Mouse (Mus musculus) kidney, embryonic 15.5 days (tissue): ENCODE measurements at regions not wholly inside any gene's neighbourhood (a gene's known extent, or its start where the extent isn't known, plus 50 kb on each side); places are given as distances from the start of the nearest gene placed in this dataset.

Source experiments
- ATAC-seq: fragments of 200-750 bp; cut with Nextera tagmentation; replicated peaks from 2 replicates; pipeline ENCODE4 v1.8.0; 2017; ENCODE audit warnings: moderate TSS enrichment; ENCODE audit not compliant: low FRiP score
- H3K27ac ChIP-seq: fragments of 300-500 bp; sonication (generic); 2 replicates; pipeline ENCODE4 v1.5.1; 2015; ENCODE audit warnings: mild to moderate bottlenecking, inconsistent platforms
- H3K27me3 ChIP-seq: fragments of 300-500 bp; sonication (generic); 2 replicates; pipeline ENCODE4 v1.6.1; 2015; ENCODE audit warnings: inconsistent platforms
- H3K36me3 ChIP-seq: fragments of 300-500 bp; sonication (generic); 2 replicates; pipeline ENCODE4 v1.6.1; 2015; ENCODE audit warnings: inconsistent platforms
- H3K4me1 ChIP-seq: fragments of 300-500 bp; sonication (generic); 2 replicates; pipeline ENCODE4 v1.6.1; 2015; ENCODE audit warnings: inconsistent platforms
- H3K4me2 ChIP-seq: fragments of 300-500 bp; sonication (generic); 2 replicates; pipeline ENCODE4 v1.6.1; 2015; ENCODE audit warnings: moderate library complexity, mild to moderate bottlenecking, inconsistent platforms
- H3K4me3 ChIP-seq: fragments of 300-500 bp; sonication (generic); replicated peaks from 2 replicates; pipeline ENCODE4 v1.5.1; 2015; ENCODE audit warnings: mild to moderate bottlenecking, inconsistent platforms
- H3K9ac ChIP-seq: fragments of 300-500 bp; sonication (generic); 2 replicates; pipeline ENCODE4 v1.6.1; 2015; ENCODE audit warnings: mild to moderate bottlenecking, inconsistent platforms
- H3K9me3 ChIP-seq: fragments of 300-500 bp; sonication (generic); replicated peaks from 2 replicates; pipeline ENCODE4 v1.6.1; 2016; ENCODE audit warnings: inconsistent platforms
- WGBS: fragments of 180-500 bp; shearing (Covaris S2); methylation state at CpG from one replicate; pipeline ENCODE4 v1.1.7; 2015; ENCODE audit warnings: mixed read lengths; 5-methylcytosine and 5-hydroxymethylcytosine counted together

DNA sequence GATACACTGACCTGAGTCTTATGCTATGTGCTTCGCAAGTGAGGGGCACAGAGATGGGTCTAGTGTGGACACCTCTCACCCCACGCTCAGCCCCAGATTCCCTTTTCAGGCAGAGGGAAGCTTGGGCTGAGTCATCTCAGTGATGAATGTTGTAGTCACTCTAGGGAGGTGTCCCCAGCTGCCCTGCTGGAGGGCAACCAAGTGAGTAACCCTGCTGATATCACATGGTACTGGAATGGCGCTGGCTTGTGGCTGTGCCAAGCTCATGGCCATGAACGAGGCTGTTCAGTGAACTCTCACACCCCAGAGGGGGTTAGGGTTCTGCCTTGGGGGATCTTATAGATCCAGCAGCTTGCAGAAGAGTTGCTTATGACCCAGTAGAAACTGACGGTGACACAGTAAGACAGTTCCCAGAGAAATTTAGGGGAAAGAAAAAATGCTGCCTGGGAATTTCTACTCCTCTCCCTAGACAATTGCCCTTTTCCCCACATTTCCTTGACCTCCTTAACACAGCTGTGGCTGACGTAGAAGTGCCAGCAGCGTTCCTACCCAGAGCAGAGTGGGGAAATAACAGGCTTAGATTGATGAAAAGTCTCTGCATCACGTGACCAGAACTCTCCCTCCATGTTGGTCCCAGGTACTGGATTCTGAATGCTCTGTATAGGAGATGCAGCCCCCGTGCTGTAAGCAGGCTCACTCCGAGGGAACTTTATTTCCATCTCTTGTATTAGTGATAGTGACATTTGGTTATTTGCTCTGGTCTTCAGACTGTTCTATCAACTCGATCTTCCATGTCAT, 107.6 kb upstream of the Dusp10 start:
- H3K9ac ChIP-seq, result no peak overlapping the region
- H3K27me3 ChIP-seq, result no peaks in the 10 kb centered on the region
- H3K27ac ChIP-seq, result no peak overlapping the region
- ATAC-seq, result no peak
- H3K4me3 ChIP-seq, result no peak overlapping the region
- no peaks in the 10 kb centered on the region for H3K4me1 ChIP-seq
- 79% methylated on average over 11 of the region's 11 CpGs for WGBS
- H3K9me3 ChIP-seq, result no peaks in the 10 kb centered on the region
- H3K4me2 ChIP-seq, result no peak overlapping the region
- no peaks in the 10 kb centered on the region for H3K36me3 ChIP-seq

DNA sequence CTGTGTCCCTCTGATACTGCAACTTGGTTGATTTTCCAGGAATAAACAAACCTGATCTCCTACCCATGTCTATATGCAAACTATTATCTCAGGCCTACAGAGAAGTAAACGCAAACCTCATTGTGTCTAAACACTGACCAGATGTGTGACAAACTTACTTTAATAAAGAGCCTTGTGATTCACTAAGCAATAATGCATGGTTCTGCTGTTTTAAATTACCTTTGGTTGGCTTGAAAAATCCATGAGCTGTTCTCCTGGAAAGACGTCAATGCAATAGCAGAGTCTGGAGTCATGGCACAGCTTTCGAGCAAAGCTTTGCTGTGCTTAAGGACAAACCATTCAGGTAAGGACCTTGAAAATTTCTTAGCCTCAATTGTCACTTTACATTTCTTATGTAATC, 95.4 kb upstream of the Dusp10 start:
- no peaks in the 10 kb centered on the region for H3K4me1 ChIP-seq
- no peak overlapping the region for H3K27ac ChIP-seq
- no peak overlapping the region for H3K4me3 ChIP-seq
- H3K27me3 ChIP-seq, result no peaks in the 10 kb centered on the region
- H3K36me3 ChIP-seq, result no peaks in the 10 kb centered on the region
- 92% methylated on average over 3 of the region's 3 CpGs for WGBS
- no peak overlapping the region for H3K4me2 ChIP-seq
- no peak overlapping the region for H3K9ac ChIP-seq
- ATAC-seq, result no peak
- H3K9me3 ChIP-seq, result no peaks in the 10 kb centered on the region

GRCm38 (mm10) chr1:183921262-183921661, 91.8 kb upstream of the Dusp10 start:
- WGBS, result 64% methylated on average over 2 of the region's 2 CpGs
- no peaks in the 10 kb centered on the region for H3K36me3 ChIP-seq
- no peak for ATAC-seq
- H3K27me3 ChIP-seq, result no peaks in the 10 kb centered on the region
- no peak overlapping the region for H3K4me2 ChIP-seq
- H3K4me3 ChIP-seq, result no peak overlapping the region
- no peaks in the 10 kb centered on the region for H3K9me3 ChIP-seq
- H3K9ac ChIP-seq, result no peak overlapping the region
- H3K27ac ChIP-seq, result no peak overlapping the region
- H3K4me1 ChIP-seq, result no peaks in the 10 kb centered on the region

DNA sequence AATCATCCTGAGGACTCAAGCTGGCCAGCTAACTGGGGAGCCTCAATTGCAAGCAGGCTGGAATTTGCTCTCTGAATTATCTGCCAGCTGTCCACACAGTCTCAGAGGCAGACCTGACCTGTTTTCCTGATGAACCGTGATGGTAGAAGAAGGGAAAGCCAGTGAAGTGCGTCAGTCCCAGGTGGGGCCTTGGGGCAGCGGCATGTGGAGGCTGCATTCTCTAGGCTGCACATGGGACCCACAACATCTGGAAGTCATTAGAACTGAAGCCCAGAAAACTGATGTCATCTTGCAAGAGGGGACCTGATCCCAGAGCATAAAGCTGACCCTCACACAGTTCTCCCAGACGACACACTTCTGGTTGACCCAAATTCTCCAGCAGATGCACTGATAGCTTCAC, 84.6 kb upstream of the Dusp10 start:
- H3K36me3 ChIP-seq, result no peaks in the 10 kb centered on the region
- H3K4me3 ChIP-seq, result no peak overlapping the region
- no peak overlapping the region for H3K4me2 ChIP-seq
- 45% methylated on average over 4 of the region's 4 CpGs for WGBS
- H3K9ac ChIP-seq, result no peak overlapping the region
- no peak for ATAC-seq
- H3K27ac ChIP-seq, result no peak overlapping the region
- H3K27me3 ChIP-seq, result no peaks in the 10 kb centered on the region
- H3K9me3 ChIP-seq, result no peaks in the 10 kb centered on the region
- no peaks in the 10 kb centered on the region for H3K4me1 ChIP-seq

- ATAC-seq, result no peak
- H3K36me3 ChIP-seq, result no peaks in the 10 kb centered on the region
- H3K27ac ChIP-seq, result no peak overlapping the region
- no peak overlapping the region for H3K4me2 ChIP-seq
- H3K9ac ChIP-seq, result no peak overlapping the region
- no peak overlapping the region for H3K4me3 ChIP-seq
- H3K9me3 ChIP-seq, result no peaks in the 10 kb centered on the region
- H3K27me3 ChIP-seq, result no peaks in the 10 kb centered on the region
- 81% methylated on average over 4 of the region's 4 CpGs for WGBS
- H3K4me1 ChIP-seq, result no peaks in the 10 kb centered on the region
Measured at GRCm38 (mm10) chr1:183930363-183930982, 82.6 kb upstream of the Dusp10 start.

GRCm38 (mm10) chr1:183931141-183931540, 82.0 kb upstream of the Dusp10 start:
- Histone ChIP-seq H3K4me2 (no peak overlapping the region), H3K27ac (no peak overlapping the region), H3K4me3 (no peak overlapping the region), H3K4me1 (no peaks in the 10 kb centered on the region), H3K27me3 (no peaks in the 10 kb centered on the region), H3K36me3 (no peaks in the 10 kb centered on the region), H3K9me3 (no peaks in the 10 kb centered on the region), H3K9ac (no peak overlapping the region)
- WGBS, result 81% methylated on average over 3 of the region's 3 CpGs
- no peak for ATAC-seq

GRCm38 (mm10) chr1:183933845-183934244, 79.3 kb upstream of the Dusp10 start:
- Histone ChIP-seq H3K27me3 (no peaks in the 10 kb centered on the region), H3K36me3 (no peaks in the 10 kb centered on the region), H3K4me2 (no peak overlapping the region), H3K9ac (no peak overlapping the region), H3K4me1 (no peaks in the 10 kb centered on the region), H3K4me3 (no peak overlapping the region), H3K9me3 (no peaks in the 10 kb centered on the region), H3K27ac (no peak overlapping the region)
- no peak for ATAC-seq
- 54% methylated on average over 2 of the region's 2 CpGs for WGBS

GRCm38 (mm10) chr1:183937166-183937565, 75.9 kb upstream of the Dusp10 start:
- Histone ChIP-seq H3K9ac (no peak overlapping the region), H3K9me3 (no peaks in the 10 kb centered on the region), H3K4me1 (no peaks in the 10 kb centered on the region), H3K4me2 (no peak overlapping the region), H3K27me3 (no peaks in the 10 kb centered on the region), H3K36me3 (no peaks in the 10 kb centered on the region), H3K27ac (no peak overlapping the region), H3K4me3 (no peak overlapping the region)
- 92% methylated on average over 11 of the region's 11 CpGs for WGBS
- no peak for ATAC-seq

- Histone ChIP-seq H3K4me2 (no peak overlapping the region), H3K27me3 (no peaks in the 10 kb centered on the region)
- 72% methylated on average over 6 of the region's 6 CpGs for WGBS
Measured at GRCm38 (mm10) chr1:183938361-183938760, 74.7 kb upstream of the Dusp10 start.

GRCm38 (mm10) chr1:183940706-183941105, 72.4 kb upstream of the Dusp10 start:
- H3K27me3 ChIP-seq, result no peaks in the 10 kb centered on the region
- WGBS, result 91% methylated on average over 2 of the region's 2 CpGs
- no peak overlapping the region for H3K9ac ChIP-seq
- H3K4me2 ChIP-seq, result no peak overlapping the region
- no peaks in the 10 kb centered on the region for H3K4me1 ChIP-seq
- no peak for ATAC-seq
- H3K36me3 ChIP-seq, result no peaks in the 10 kb centered on the region
- no peaks in the 10 kb centered on the region for H3K9me3 ChIP-seq
- no peak overlapping the region for H3K4me3 ChIP-seq
- H3K27ac ChIP-seq, result no peak overlapping the region

More at GRCm38 (mm10) chr1:183938361-183938760, 74.7 kb upstream of the Dusp10 start:
- no peaks in the 10 kb centered on the region for H3K4me1 ChIP-seq
- no peak overlapping the region for H3K27ac ChIP-seq
- no peak overlapping the region for H3K4me3 ChIP-seq
- no peak for ATAC-seq
- no peaks in the 10 kb centered on the region for H3K36me3 ChIP-seq
- H3K9ac ChIP-seq, result no peak overlapping the region
- no peaks in the 10 kb centered on the region for H3K9me3 ChIP-seq

DNA sequence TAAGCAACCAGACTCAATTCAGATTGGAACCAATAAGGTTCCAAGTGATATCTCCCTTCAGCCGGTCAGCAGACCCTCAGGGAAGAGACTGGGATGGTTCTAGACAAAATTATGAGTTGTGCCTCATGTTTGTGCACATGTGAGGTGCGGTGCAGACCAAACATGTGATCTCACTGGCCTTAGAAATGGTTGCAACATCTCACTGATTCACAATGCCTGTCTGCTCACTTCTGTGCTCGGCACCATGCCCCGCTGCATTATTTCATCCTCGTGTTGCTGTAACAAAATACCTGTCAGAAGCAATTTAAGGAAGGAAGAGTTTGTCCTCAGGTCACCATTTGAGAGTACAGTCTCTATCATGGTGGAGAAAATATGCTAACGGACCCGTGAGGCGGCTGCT, 66.9 kb upstream of the Dusp10 start:
- no peaks in the 10 kb centered on the region for H3K4me1 ChIP-seq
- no peaks in the 10 kb centered on the region for H3K27me3 ChIP-seq
- H3K27ac ChIP-seq, result no peak overlapping the region
- H3K9ac ChIP-seq, result no peak overlapping the region
- no peak overlapping the region for H3K4me3 ChIP-seq
- no peak overlapping the region for H3K4me2 ChIP-seq
- no peak for ATAC-seq
- 85% methylated on average over 8 of the region's 8 CpGs for WGBS
- H3K9me3 ChIP-seq, result no peaks in the 10 kb centered on the region
- no peaks in the 10 kb centered on the region for H3K36me3 ChIP-seq

- Histone ChIP-seq H3K4me3 (no peak overlapping the region), H3K4me2 (no peak overlapping the region), H3K27ac (no peak overlapping the region), H3K9me3 (no peaks in the 10 kb centered on the region), H3K9ac (no peak overlapping the region), H3K4me1 (no peaks in the 10 kb centered on the region), H3K36me3 (no peaks in the 10 kb centered on the region), H3K27me3 (no peaks in the 10 kb centered on the region)
- WGBS, result 63% methylated on average over 5 of the region's 5 CpGs
- ATAC-seq, result no peak
Measured at GRCm38 (mm10) chr1:183947066-183947465, 66.0 kb upstream of the Dusp10 start.

- Histone ChIP-seq H3K4me1 (no peaks in the 10 kb centered on the region), H3K36me3 (no peaks in the 10 kb centered on the region), H3K9ac (no peak overlapping the region), H3K27me3 (no peaks in the 10 kb centered on the region), H3K4me3 (no peak overlapping the region), H3K27ac (no peak overlapping the region), H3K9me3 (no peaks in the 10 kb centered on the region), H3K4me2 (no peak overlapping the region)
- 71% methylated on average over 4 of the region's 4 CpGs for WGBS
- no peak for ATAC-seq
Measured at GRCm38 (mm10) chr1:183949205-183949604, 63.9 kb upstream of the Dusp10 start.
